Mouse (Mus musculus) kidney, postnatal 0 days (tissue): Measurements from ENCODE around the gene Ptcra. TPM values are rescaled to one million over a fixed set of nuclear protein-coding genes. Genes with fewer than 3 reads are reported as not detected.

Source experiments
- ATAC-seq: fragments of 200-750 bp; cut with Nextera tagmentation; replicated peaks from 2 replicates; pipeline ENCODE4 v1.8.0; 2017; ENCODE audit warnings: low read depth, moderate number of reproducible peaks, moderate TSS enrichment, moderate library complexity; ENCODE audit not compliant: low FRiP score
- DNase-seq: peaks from one replicate; pipeline ENCODE4 v3.0.0-alpha.2; 2016; ENCODE audit warnings: low spot score
- H3K27ac ChIP-seq: fragments of 300-500 bp; sonication (generic); 2 replicates; pipeline ENCODE4 v1.5.1; 2014; ENCODE audit warnings: mild to moderate bottlenecking
- H3K27me3 ChIP-seq: fragments of 300-500 bp; sonication (generic); 2 replicates; pipeline ENCODE4 v1.6.1; 2014; ENCODE audit warnings: low read length, mixed read lengths; ENCODE audit not compliant: insufficient read depth
- H3K36me3 ChIP-seq: fragments of 300-500 bp; sonication (generic); 2 replicates; pipeline ENCODE4 v1.6.1; 2014; ENCODE audit warnings: low read length, mixed read lengths; ENCODE audit not compliant: insufficient read depth
- H3K4me1 ChIP-seq: fragments of 300-500 bp; sonication (generic); replicated peaks from 2 replicates; pipeline ENCODE4 v1.6.1; 2014; ENCODE audit warnings: antibody characterized with exemption, low read length, mixed read lengths; ENCODE audit not compliant: insufficient read depth
- H3K4me2 ChIP-seq: fragments of 300-500 bp; sonication (generic); 2 replicates; pipeline ENCODE4 v1.6.1; 2014; ENCODE audit warnings: mild to moderate bottlenecking, low read length, moderate library complexity, mixed read lengths
- H3K4me3 ChIP-seq: fragments of 300-500 bp; sonication (generic); replicated peaks from 2 replicates; pipeline ENCODE4 v1.5.1; 2014; ENCODE audit warnings: low read depth, low read length
- H3K9ac ChIP-seq: fragments of 300-500 bp; sonication (generic); 2 replicates; pipeline ENCODE4 v1.6.1; 2014; ENCODE audit warnings: low read depth, low read length
- H3K9me3 ChIP-seq: fragments of 300-500 bp; sonication (generic); replicated peaks from 2 replicates; pipeline ENCODE4 v1.6.1; 2016; ENCODE audit warnings: low read length, inconsistent platforms, mixed read lengths
- CTCF ChIP-seq: IDR thresholded peaks from 2 replicates; pipeline ENCODE4 v1.5.1; 2016; ENCODE audit warnings: antibody characterized with exemption, low read depth, mild to moderate bottlenecking, moderate library complexity
- WGBS: fragments of 180-500 bp; shearing (Covaris S2); extraction: QIAGEN DNeasy Blood & Tissue Kit; methylation state at CpG from one replicate; pipeline ENCODE4 v1.1.7; 2014; 5-methylcytosine and 5-hydroxymethylcytosine counted together
- polyA plus RNA-seq: library from polyadenylated mRNA; unstranded; fragments of >200 nt; fragmentation: Nextera tagmentation; extraction: Ambion mirVana; gene quantifications from 2 replicates; pipeline ENCODE4 v1.2.1, GENCODE M21; 2015

Gene Ptcra
- polyA plus RNA-seq, 1 experiment from 2014 or later: 0.12 TPM

DNA sequence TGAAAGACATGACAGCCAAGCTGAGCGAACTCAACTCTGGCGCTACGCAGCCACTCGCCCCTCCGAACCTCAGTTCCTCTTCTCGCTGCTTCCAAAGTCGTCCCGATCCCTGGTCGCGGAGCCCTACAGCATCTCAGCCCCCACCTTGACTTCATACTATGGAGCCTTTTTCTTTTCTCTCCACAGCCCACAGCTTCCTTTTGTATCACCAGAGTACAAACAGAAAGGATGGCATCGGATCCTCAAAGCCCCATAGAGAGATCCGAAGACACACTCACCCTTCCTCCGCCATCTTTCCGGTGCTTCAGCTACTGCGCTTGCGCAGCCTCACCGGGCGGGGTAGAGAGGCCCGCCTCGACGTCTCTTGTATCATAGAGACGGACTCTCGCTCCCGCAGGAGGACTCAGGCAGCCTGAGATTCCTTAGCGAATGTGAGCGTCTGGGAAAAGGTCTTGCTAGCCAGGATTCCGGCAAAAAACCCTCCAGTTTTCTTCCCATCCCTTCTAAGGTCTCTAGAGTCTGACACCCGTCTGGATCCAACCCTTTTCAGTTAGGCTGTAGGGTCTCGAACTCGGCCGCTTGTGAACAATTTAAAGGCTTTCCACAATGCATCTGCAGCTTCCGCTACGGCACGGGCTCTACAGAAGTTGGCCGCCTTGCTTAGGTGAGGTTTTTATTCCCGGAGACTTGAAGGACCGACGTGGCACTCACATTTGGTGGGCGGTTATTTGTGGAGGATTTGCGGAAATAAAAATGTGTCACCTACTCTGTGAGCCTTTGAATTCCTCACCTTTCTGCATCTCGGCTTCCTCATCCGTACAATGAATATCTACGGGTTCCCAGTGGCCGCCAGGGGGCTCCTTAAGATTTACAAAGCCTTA lies 19.1 kb upstream of the Ptcra start, which contains the start of gene Rpl7l1:
Rpl7l1 (minus strand) TSS at position 332 of the 881 bp plus-strand sequence.
- Histone ChIP-seq H3K4me2 (peak within 1 kb of the TSS; percentile 66), H3K4me1 (0 out of 2 replicates have a peak, but pooled peaks cover 3% of the 10 kb centered on the region), H3K27me3 (no peaks in the 10 kb centered on the region), H3K27ac (peak within 1 kb of the TSS; percentile 82), H3K4me3 (peak within 1 kb of the TSS; percentile 62), H3K36me3 (peaks cover 24% of the 10 kb centered on the region), H3K9ac (peak within 1 kb of the TSS; percentile 75), H3K9me3 (no peaks in the 10 kb centered on the region)
- peak; percentile 77 for TF ChIP-seq CTCF
- under 1% methylated on average over 42 of the region's 44 CpGs for WGBS
- ATAC-seq: peak; percentile 93
- peak; percentile 97 for DNase-seq

DNA sequence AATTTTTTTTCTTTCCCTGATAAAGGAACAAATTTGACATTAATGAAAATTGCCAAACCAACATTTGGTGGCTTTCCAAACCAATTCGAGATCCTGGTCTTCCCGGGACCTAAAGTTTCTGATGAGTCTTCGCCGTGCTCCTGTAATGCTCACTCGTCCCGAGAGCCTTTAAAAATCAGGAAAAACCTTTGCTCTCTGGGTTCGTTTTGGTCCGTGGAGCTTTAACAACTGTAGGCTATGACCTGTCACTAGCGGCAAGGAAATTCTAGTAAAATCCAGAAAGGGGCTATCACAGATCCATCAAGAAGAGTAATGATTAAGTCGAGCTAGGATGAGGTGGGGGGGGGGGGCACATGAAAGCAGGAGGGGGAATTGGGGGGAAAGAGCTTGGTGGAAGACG lies 18.4 kb upstream of the Ptcra start:
- Histone ChIP-seq H3K9me3 (no peaks in the 10 kb centered on the region), H3K9ac (peak overlapping the region; percentile 75), H3K4me2 (peak overlapping the region; percentile 66), H3K36me3 (peaks cover 29% of the 10 kb centered on the region), H3K27me3 (no peaks in the 10 kb centered on the region), H3K4me3 (peak overlapping the region; percentile 62), H3K27ac (peak overlapping the region; percentile 82), H3K4me1 (0 out of 2 replicates have a peak, but pooled peaks cover 3% of the 10 kb centered on the region)
- ATAC-seq (peak; percentile 64), DNase-seq (peak; percentile 28)
- WGBS: under 1% methylated on average over 11 of the region's 11 CpGs
- TF ChIP-seq CTCF: no peak

DNA sequence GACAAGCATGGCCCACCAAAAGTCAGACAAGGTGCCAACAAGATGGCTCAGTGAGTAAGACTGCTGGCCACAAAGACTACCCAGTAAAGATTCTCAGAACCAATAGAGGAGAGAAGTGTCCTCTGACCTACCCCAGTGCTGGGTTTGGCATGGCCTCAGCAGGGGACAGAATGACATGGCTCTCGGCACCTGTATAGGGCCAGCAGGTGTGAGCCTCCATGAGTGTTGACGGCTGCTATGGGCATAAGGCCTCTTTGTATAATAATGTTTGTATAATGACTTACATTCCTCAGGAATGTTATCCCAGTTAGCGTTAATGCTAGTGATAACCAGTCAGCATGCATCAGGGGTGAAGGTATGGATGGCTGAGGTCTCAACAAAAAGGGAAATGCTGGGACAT lies 12.6 kb upstream of the Ptcra start:
- Histone ChIP-seq H3K4me2 (no peak overlapping the region), H3K9ac (no peak overlapping the region), H3K27me3 (no peaks in the 10 kb centered on the region), H3K27ac (no peak overlapping the region), H3K36me3 (peaks cover 46% of the 10 kb centered on the region), H3K4me3 (no peak overlapping the region), H3K4me1 (0 out of 2 replicates have a peak, but pooled peaks cover 2% of the 10 kb centered on the region), H3K9me3 (no peaks in the 10 kb centered on the region)
- no peak for DNase-seq
- TF ChIP-seq CTCF: no peak
- 77% methylated on average over 3 of the region's 3 CpGs for WGBS
- no peak for ATAC-seq

DNA sequence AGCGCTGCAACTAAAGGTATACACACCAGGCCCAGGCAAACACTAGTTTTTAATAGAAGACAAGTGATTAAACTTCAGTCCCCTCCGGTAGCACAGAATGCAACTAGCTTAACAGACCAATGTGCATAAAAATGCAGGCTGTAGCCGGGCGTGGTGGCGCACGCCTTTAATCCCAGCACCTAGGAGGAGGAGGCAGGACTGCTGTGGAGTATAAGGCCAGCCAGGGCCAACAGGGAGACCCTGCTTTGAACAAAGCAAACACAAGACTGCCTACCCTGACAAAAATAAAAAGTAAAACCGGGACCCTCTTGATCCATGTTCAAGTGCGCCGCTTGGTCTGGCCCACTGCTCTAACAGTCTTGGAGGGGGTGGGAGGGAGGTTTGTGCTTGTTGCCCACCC lies 11.6 kb upstream of the Ptcra start:
- H3K4me1 ChIP-seq: no peaks in the 10 kb centered on the region
- no peak for ATAC-seq
- peaks cover 43% of the 10 kb centered on the region for H3K36me3 ChIP-seq
- no peak overlapping the region for H3K9ac ChIP-seq
- no peak overlapping the region for H3K4me2 ChIP-seq
- no peak overlapping the region for H3K27ac ChIP-seq
- TF ChIP-seq CTCF: no peak
- DNase-seq: no peak
- no peak overlapping the region for H3K4me3 ChIP-seq
- WGBS: 93% methylated on average over 9 of the region's 9 CpGs
- H3K27me3 ChIP-seq: no peaks in the 10 kb centered on the region
- H3K9me3 ChIP-seq: no peaks in the 10 kb centered on the region

GRCm38 (mm10) chr17:46774131-46774472 lies 10.6 kb upstream of the Ptcra start:
- no peak overlapping the region for H3K9ac ChIP-seq
- TF ChIP-seq CTCF: no peak
- DNase-seq (no peak), ATAC-seq (no peak)
- H3K27ac ChIP-seq: no peak overlapping the region
- H3K27me3 ChIP-seq: no peaks in the 10 kb centered on the region
- no peaks in the 10 kb centered on the region for H3K9me3 ChIP-seq
- peak overlapping the region; percentile 90; the same call in 1 of the 2 replicates for H3K4me2 ChIP-seq
- no peaks in the 10 kb centered on the region for H3K4me1 ChIP-seq
- H3K36me3 ChIP-seq: peaks cover 36% of the 10 kb centered on the region
- H3K4me3 ChIP-seq: no peak overlapping the region
- WGBS: 39% methylated on average over 2 of the region's 2 CpGs

- Histone ChIP-seq H3K4me3 (peak overlapping the region; percentile 85), H3K9me3 (no peaks in the 10 kb centered on the region), H3K27ac (peak overlapping the region; percentile 86), H3K4me1 (no peaks in the 10 kb centered on the region), H3K4me2 (peak overlapping the region; percentile 90), H3K27me3 (no peaks in the 10 kb centered on the region), H3K9ac (peak overlapping the region; percentile 73), H3K36me3 (peaks cover 31% of the 10 kb centered on the region)
- WGBS: 7% methylated on average over 19 of the region's 20 CpGs
- peak; percentile 55 for DNase-seq
- peak; percentile 52 for TF ChIP-seq CTCF
- ATAC-seq: 0 out of 2 replicates have a peak, but pooled peaks have one; percentile 8
These were observed 10.0 kb upstream of the Ptcra start for GRCm38 (mm10) chr17:46773278-46774130.
